Mouse (Mus musculus) heart, postnatal 14 days (tissue): ENCODE measurements around the gene Lkaaear1. TPM values are rescaled to one million over a fixed set of nuclear protein-coding genes. Genes with fewer than 3 reads are reported as not detected.

Experiments
- DNase-seq, 2 experiments: peaks; one replicate each; pipeline ENCODE4 v3.0.0; 2021 to 2022
- intact Hi-C: fragments of 180-260 bp; cut with DNase I; formaldehyde crosslinking; loops from one replicate; pipeline ENCODE4 v1.15.1; 2025
- total RNA-seq, 2 experiments: library from RNA; stranded (reverse); gene quantifications; 2 replicates each; pipeline ENCODE4 v1.2.3; 2021

The Lkaaear1 gene
- total RNA-seq, 2 experiments from 2014 or later, result not detected

DNA sequence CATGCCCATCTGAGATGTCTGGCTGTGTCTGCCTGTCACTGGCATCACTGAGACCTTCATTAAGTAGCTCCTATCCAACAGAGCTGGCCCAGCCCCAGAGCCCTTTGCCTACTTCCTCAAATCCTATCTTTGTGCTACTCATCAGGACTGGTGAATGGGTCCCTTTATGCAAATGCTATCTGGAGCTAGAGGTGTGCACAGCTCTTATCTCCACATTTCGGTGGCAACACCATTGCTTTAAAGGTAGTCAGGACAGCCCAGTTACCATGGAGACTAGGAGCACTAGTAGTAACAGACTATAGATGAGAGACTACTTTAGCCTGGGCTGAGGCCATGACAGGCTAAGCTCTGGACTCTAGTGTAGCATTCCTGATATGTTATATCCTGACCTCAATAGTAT, 13.5 kb downstream of the Lkaaear1 start:
- DNase-seq, result no peak
- intact Hi-C loops, result no loop called here

DNA sequence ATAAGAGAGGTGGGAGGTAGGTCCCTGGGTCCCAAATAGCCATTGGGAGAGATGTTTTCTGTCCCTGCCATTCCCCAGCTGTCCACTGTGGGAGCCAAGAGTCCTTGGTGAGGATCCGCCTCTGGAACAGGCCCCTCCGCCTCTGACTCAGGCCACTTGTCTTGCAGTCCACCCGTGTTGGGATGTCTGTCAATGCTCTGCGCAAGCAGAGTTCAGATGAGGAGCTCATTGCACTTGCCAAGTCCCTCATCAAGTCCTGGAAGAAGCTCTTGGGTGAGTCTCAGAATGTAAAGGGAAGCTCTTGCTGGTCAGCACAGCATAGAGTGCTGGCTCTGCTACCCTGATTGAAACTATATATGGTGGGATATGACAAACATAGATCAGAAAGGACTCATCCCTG, 14.9 kb downstream of the Lkaaear1 start:
- intact Hi-C loops, result no loop called here
- no peak for DNase-seq

DNA sequence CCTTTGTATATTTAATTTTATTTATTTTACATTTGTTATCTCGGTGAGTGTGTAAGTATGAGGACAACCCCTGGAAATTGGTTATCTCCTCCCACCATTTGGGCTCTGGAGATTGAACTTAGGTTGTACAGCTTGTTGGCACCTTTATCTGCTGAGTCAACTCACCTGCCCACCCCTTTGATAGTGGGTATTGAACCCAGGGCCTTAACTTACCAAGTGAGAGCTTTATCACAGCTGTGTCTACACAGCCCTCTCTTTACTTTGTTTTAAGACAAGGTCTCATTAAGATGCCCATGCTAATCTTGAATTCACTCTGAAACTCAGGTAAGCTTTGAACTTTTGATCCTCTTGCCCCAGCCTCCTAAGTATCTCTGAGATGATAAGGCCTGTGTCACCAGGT, 16.3 kb downstream of the Lkaaear1 start:
- DNase-seq, result no peak
- intact Hi-C loops, result no loop called here

DNA sequence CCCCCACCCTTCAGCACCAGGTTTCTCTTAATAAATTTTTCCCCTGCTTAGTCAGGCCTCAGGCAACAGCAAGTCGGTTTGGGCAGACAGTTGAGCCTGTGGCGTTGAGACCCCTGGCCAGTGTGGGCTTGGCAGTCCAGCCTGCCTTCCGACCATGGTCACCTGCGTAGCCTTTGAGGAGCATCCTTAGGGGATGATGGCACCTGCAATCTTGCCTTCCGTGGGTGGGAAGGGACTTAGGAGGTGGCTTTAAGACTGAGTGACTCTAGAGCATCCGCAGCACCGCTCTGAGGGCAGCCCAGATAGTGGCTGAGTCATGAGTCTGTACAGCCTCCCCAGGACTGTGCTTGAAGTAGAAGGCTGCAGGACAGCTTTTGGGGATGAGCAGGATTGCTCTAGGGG, 17.5 kb downstream of the Lkaaear1 start:
- DNase-seq, result no peak
- intact Hi-C loops, result no loop called here

DNA sequence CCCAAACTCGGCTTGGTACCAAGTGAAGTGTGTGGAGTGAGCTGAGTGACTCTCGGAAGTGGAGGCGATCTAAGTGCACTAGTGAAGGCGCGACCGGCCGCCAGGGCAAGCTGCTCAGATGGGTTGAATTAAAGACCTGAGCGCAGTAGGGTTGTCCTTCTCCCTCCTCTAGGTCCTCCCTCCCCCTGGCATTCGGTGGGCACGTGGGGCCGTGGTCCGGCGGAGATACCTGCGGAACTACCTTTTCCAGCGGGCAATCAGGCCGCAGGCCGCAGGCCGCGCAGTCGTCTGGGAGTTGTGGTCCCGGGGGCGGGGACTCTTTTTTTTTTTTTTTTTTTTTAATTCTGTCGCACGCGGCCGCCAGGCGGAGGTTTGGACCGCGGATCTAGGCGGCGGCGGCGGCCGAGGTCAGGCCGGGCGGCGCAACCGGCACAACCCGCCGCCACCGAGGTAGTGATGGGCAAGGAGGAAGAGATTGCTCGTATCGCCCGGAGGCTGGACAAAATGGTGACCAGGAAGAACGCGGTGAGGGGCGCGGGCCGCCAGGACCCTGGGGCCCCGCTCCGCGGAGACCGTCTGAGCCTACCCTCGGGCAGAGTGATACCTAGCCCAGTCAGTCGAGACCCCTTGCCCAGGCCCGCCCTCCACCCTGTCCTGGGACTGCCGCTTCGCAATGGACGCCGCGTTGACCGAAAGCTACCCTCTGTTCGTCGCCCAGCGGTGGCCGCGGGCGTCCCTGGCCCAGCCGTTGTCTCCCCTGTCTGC, 18.1 kb downstream of the Lkaaear1 start, which contains the start of gene Tcea2:
TSS of gene Tcea2 (plus strand) at position 360 of the 765 bp plus-strand sequence.
- intact Hi-C loops, result loop anchor here (2.0 to 10.0 kb wide), 3 partner anchors 35 to 285 kb away; no protein-coding TSS in a partner anchor
- peak; percentile 73 to 74 for DNase-seq

DNA sequence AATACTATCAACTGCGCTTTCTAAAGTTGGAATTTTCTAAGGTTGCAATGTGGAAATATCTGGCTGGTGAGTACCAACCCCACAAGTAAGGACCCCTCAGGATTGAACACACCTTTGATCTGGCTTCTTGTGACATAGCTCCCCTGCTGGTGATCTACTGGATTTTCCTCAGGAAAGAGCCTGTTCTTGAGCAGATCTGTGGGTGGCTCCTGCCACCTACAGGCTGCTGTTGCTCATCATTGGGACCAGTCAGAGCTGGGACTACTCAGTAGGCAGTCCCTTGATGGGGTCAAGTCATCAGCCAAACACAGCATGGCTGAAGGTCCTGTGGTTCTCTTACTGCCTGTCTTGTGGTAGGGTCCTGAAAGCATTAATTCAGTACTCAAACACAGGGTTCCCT, 19.5 kb downstream of the Lkaaear1 start:
- intact Hi-C loops, result loop anchor here (1.0 to 10.0 kb wide), 4 partner anchors 19 to 284 kb away; no protein-coding TSS in a partner anchor
- DNase-seq, result peak; percentile 80 to 81

DNA sequence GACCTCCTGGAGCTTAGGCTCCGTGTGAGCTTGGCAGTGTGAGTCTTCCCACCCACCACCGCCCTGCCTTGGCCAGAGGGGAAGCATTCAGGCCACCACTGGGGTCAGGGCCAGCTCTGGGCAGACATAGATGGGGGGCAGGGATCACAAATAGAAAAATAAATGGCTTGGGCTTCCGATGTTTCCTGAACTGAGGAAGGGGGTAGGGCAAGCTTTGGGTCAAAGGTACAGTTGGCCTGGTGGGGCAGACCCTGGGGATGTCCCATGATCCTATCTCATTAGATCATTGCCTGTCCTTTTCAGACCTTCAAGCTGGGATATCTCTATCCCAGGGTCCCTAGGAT, 20.5 kb downstream of the Lkaaear1 start:
- DNase-seq, result no peak
- intact Hi-C loops, result loop anchor here (1.0 to 10.0 kb wide), 4 partner anchors 18 to 283 kb away; no protein-coding TSS in a partner anchor

DNA sequence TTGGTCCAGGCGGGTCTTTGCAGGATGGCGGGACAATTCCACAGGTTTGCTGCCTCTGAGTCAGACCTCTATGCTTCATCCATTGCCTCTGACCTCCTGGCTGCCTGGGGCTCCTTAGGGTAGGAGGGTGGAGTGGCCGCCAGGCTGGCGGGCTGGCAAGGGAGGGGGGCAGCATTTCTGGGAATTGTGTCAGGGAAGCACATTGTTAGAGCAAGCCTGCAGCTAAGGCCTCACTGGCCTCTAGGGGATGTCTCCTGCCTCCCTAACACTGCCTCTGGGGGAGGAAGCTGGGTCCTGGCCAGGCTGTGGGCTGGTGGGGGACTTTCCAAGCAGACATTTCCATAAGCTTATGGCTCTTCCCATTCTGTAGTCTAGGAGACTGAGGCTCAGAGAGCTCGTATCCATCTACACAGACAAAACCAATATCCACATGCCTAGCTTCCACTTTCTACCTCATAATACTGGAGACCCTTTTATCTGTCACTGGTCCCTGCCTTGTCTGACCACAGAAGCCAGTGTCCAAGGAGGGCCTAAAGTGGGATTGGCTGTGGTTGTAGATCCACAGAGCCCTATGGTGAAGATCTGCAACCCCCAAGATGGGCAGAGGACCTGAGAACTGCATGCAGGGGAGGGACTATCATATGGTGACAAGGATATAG, 21.0 kb downstream of the Lkaaear1 start:
- peak; percentile 58 to 65 for DNase-seq
- intact Hi-C loops, result loop anchor here (10.0 kb wide), 1 partner anchor 282 kb away; no protein-coding TSS in a partner anchor

DNA sequence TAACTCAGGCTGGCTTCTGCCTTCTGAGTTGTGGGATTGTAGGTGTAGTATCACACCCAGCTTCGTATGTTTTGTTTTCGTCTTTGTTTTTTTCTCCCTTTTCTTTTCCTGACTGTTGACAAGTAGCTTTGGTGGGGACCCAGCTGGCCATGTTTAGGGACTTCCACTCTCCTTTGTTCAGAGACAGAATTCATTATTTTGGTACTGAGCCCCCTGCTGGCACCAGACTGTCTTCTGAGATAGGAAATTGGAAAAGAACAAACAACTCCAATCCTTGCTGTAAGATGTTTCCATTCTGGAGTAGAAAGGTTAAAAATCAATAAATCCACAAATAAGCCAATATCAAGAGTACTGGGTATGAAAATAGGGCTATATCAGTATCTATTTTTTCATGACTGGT, 21.8 kb downstream of the Lkaaear1 start:
- DNase-seq, result no peak
- intact Hi-C loops, result loop anchor here (10.0 kb wide), 1 partner anchor 282 kb away; no protein-coding TSS in a partner anchor

DNA sequence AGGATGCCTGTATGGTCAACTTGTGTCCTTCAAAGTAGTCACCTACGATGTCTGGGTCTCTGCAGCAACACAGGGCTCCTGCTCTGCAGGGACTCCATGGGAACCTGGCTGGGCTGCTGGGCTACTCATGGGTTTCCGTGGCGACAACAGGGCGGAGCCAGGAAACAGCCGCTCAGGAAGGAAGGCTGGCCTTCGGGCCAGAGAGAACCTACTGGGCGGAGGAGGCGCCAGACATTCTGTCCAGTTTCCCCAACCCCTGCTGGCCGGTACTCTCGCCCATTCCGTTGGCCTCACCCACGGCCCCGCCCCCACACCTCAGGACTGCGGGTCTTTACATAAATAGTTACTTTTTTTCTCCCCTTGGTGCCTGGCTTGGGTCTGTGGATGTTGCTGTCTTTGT, 22.8 kb downstream of the Lkaaear1 start:
- DNase-seq, result peak; percentile 79 to 82
- intact Hi-C loops, result loop anchor here (10.0 kb wide), 1 partner anchor 281 kb away; no protein-coding TSS in a partner anchor

DNA sequence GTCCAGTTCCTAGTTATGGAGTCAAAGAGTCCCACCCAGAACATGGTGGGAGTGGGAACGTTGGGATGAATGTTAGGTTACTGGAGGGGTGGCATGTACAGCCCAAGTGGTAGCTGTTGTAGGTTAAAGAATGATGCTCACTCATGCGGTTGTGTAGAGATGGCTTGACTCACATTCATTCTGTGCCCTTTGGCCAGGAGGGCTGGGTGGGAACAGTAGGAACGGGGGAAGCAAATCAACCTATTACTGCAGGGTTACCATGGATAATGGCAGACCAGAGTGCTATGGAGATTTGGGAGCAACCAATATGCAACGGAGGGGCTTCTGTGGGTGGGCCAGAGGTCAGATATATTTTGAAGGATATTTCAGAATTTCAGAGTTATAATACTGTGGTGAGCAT, 23.3 kb downstream of the Lkaaear1 start:
- no peak for DNase-seq
- intact Hi-C loops, result loop anchor here (10.0 kb wide), 1 partner anchor 280 kb away; no protein-coding TSS in a partner anchor

DNA sequence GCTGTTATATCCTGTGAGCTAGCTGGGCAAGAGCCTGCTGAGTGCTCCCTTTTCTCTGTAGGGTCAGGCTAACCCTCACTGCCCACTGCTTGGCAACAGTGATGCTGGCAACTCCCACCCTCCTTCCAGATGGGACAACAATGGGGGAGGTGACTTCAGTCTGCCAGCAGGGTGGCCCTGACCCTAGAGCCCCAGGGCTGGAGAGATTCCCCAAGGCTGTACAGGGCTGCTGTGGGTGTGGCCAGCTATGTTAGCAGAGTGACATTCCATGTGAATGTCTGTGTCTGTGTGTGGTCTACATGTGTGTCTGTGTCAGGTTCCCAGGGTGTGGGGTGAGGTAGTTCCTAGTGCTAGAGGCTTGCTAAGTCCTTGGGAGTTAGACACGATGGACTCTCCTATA, 24.7 kb downstream of the Lkaaear1 start:
- DNase-seq, result no peak
- intact Hi-C loops, result loop anchor here (10.0 kb wide), 1 partner anchor 279 kb away; no protein-coding TSS in a partner anchor

DNA sequence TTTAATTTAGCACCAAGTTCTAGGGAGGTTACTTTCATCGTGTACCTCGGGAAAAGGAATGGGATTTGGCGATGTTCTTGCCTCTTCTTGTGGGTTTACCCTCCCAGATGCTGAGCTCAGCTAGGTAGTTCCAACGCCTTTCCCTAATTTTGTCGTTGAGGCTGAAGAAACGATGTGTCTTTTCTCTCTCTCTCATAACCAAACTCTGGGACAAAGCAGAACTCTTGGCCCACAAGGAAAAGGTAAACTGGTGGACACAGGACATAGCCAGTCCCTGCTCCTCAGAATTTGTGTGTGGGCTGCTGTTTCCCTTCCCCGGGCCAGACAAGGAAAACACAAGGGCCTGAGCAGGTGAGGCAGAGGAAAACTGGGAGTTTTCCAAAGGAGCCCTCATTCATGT, 26.3 kb downstream of the Lkaaear1 start:
- intact Hi-C loops, result loop anchor here (10.0 kb wide), 1 partner anchor 277 kb away; no protein-coding TSS in a partner anchor
- no peak for DNase-seq

DNA sequence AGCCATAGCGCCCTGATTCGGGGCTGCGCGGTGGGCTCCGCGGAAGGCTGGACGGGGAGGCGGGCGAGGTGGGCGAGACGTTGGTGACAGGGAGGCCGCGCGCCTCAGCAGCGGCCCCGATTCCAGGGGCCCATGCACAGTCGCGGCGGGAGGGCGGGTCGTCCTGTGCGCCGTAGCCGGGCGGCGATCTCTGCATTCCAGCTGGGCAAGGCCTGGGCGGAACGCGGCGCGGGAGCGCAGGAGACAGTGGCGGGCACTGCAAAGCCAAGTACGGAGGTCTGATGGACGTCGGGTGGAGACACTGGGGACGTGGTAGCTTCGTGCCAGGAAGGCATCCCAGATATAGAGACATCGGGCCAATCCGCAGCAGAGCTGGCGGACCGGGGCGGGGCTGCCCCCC, 26.9 kb downstream of the Lkaaear1 start, which contains the start of gene Sox18:
TSS of gene Sox18 (minus strand) at position 315 of the 400 bp plus-strand sequence.
- DNase-seq, result peak; percentile 73 to 80
- intact Hi-C loops, result loop anchor here (10.0 kb wide), 1 partner anchor 277 kb away; no protein-coding TSS in a partner anchor

DNA sequence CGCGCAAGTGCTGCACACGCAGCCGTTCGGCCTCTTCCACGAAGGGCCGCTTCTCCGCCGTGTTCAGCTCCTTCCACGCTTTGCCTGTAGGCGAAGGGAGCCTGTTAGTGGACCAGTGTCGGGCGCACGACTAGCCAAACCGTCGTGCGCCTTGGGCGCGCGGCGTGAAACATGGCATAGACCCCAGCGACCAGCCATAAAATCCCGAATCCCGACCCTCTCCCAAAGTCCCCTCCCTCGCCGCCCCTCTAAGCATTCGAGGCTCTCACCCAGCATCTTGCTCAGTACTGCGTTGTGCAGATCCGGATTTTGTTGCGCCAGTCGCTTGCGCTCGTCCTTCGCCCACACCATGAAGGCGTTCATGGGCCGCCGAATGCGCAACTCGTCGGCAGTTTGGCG, 27.3 kb downstream of the Lkaaear1 start:
- no peak for DNase-seq
- intact Hi-C loops, result loop anchor here (10.0 kb wide), 1 partner anchor 276 kb away; no protein-coding TSS in a partner anchor

DNA sequence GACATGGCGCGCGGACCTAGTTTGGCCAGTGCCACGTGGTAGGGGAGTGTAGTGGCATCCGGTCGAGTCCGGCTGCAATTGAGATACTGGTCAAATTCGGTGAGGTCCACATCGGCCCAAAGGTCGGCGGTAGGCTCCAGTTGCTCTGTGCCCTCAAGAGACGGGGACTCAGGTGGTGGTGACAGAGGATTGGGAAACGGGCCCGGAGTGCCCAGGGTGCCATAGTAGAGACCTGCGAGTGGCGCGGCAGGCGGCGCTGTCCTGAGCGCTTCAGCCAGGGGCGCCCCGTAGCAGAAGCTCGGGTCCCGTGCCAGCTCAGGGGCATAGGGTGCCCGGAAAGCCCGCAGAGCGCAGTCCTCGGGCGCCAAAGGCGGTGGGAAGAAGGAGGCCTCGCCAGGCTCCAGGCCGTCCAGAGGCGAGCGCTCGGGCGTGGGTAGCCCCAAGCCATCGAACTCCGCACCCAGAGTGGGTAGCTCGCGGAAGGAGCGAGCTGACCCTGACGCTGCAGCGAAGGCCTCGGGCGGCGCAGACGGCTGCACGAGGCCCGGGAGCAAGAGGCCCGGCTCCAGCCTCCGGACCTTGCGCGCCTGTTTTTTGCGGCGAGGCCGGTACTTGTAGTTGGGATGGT, 27.8 kb downstream of the Lkaaear1 start:
- intact Hi-C loops, result loop anchor here (10.0 kb wide), 1 partner anchor 276 kb away; no protein-coding TSS in a partner anchor

DNA sequence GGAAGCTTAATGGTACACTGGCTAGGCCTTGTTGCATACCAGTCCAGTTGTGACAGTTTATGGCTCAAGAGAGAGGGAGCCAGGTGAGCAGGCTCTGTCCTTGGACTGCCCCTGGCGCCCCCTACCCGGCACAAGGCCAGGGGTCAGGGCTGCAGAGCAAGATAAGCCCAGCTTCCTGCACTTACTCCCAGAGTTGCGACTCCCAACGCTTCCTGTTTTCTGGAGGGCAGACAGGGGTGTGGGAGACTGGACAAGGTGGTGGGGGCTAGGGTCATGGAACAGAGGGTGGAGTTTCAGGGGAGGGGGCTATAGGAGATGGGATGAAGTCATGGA, 35.0 kb downstream of the Lkaaear1 start:
- DNase-seq, result peak; percentile 77 to 78
- intact Hi-C loops, result no loop called here

More for the DNA sequence above, 27.8 kb downstream of the Lkaaear1 start:
- DNase-seq, result peak in 1 of 2 experiments; percentile 36

DNA sequence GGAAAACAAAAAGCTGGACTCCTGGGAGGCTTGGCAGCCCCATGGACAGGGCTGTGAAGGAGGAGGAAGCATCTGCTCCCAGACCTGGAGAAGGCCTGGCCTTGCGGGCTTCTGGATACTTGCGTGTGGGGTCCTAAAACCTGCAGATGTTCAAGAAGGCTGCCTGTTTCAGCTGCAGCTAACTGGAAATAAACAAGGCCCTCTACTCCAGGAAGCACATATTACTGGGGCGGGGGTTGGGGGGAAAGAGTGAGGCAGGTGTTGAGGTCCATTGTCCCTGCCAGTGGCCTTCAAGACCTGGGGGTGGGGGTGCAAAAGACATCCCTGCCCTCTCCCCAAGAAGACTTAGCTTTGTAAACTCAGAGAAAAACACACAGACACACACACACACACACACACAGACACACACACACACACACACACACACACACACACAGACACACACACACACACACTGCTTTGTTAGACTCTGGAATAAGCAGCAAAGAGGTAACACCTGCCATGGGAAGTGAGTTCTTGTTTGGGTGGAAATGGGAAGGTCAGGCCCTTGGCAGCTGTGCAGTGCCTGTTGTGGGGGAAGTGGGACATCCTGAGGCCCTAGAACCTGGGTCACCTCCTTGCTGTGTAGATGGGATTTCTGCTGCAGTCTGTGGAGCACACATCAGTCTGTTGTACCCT, 35.5 kb downstream of the Lkaaear1 start:
- intact Hi-C loops, result no loop called here
- no peak for DNase-seq

DNA sequence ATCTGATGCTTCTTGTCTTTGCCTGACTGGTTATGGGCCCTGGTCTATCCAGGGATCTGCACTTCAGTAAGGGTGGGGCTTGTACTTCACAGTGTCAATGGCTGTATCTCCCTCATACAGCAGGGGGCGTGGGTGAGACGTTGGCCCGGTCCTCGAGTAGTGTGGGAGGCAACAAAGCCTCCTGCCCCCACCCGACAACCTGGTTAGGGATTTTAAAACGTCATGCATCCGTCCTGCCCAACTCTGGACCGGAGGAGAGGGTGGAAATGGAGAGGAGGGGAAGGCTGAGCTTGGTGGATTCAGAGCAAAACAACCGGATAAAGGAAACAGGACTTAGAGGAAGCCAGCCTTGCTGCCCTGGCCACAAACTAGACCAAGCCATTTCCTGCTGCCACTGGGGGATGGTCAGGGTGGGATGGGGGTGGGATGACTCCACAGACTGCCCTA, 38.6 kb downstream of the Lkaaear1 start:
- peak; percentile 90 to 91 for DNase-seq
- intact Hi-C loops, result loop anchor here (1.0 to 5.0 kb wide), 2 partner anchors 19 to 37 kb away; no protein-coding TSS in a partner anchor
